In genomic region chr2:157100319-157100605, GRCm38 (mm10) we compare ENCODE assay signal across 24 mouse cellular contexts. TPM values are rescaled to one million over a fixed set of nuclear protein-coding genes. Genes with fewer than 3 reads are reported as not detected.
DNase-seq lines count a peak whose midpoint lies in the region; ATAC-seq and TF ChIP-seq lines count a peak whose summit lies in the region.
"Had no signal": no experiment of that assay in that cellular context is flagged by ENCODE, and none has a peak within 500 bp of the region (broad histone marks: within the 10 kb centered on the region; RNA-seq: fewer than 3 reads in every experiment).

No protein-coding gene starts in this region.

- peak overlapping the region; percentile 33; the same call in 1 of the 2 replicates for H3K27ac ChIP-seq in heart, embryonic 12.5 days (ENCODE audit: poor library complexity, severe bottlenecking)
- H3K27ac ChIP-seq in kidney, postnatal 0 days: 0 out of 2 replicates have a peak overlapping the region, but pooled peaks have one; percentile 21
- H3K27ac ChIP-seq: hindbrain, embryonic 12.5 days; midbrain, embryonic 10.5 days; neural tube, embryonic 12.5 days had no signal

- H3K9me3 ChIP-seq in heart, embryonic 12.5 days (replicated peaks): 0 out of 2 replicates have a peak, but pooled peaks cover 3% of the 10 kb centered on the region
- H3K9me3 ChIP-seq in kidney, postnatal 0 days (replicated peaks; ENCODE audit: low read length): no peaks in the 10 kb centered on the region
- H3K9me3 ChIP-seq: hindbrain, embryonic 12.5 days; midbrain, embryonic 10.5 days; neural tube, embryonic 12.5 days had no signal

- no peak overlapping the region for H3K4me2 ChIP-seq in heart, embryonic 12.5 days
- no peak overlapping the region for H3K4me2 ChIP-seq in kidney, postnatal 0 days (ENCODE audit: low read length)
- H3K4me2 ChIP-seq: hindbrain, embryonic 12.5 days; neural tube, embryonic 12.5 days had no signal

- no peak for ATAC-seq in heart, embryonic 12.5 days (ENCODE audit: insufficient number of reproducible peaks, low FRiP score)
- peak; percentile 72 for ATAC-seq in kidney, postnatal 0 days (replicated peaks; ENCODE audit: low FRiP score, low read depth)
- ATAC-seq: forebrain, embryonic 14.5 days had no signal

- TF ChIP-seq CTCF in kidney, postnatal 0 days (IDR thresholded peaks at IDR 0.05; ENCODE audit: low read depth): no peak

- 69% methylated on average over 12 of the region's 12 CpGs for WGBS in heart, embryonic 12.5 days
- WGBS in kidney, postnatal 0 days: 34% methylated on average over 12 of the region's 12 CpGs

- no peak overlapping the region for H3K4me3 ChIP-seq in heart, embryonic 12.5 days
- H3K4me3 ChIP-seq in kidney, postnatal 0 days (replicated peaks; ENCODE audit: low read depth, low read length): no peak overlapping the region
- H3K4me3 ChIP-seq: hindbrain, embryonic 12.5 days; midbrain, embryonic 10.5 days; neural tube, embryonic 12.5 days had no signal

- H3K27me3 ChIP-seq in heart, embryonic 12.5 days (replicated peaks): no peaks in the 10 kb centered on the region
- H3K27me3 ChIP-seq in kidney, postnatal 0 days (ENCODE audit: insufficient read depth, low read length): no peaks in the 10 kb centered on the region
- H3K27me3 ChIP-seq: hindbrain, embryonic 12.5 days; neural tube, embryonic 12.5 days had no signal

- no peak overlapping the region for H3K9ac ChIP-seq in heart, embryonic 12.5 days
- peak overlapping the region; percentile 28; the same call in 1 of the 2 replicates for H3K9ac ChIP-seq in kidney, postnatal 0 days (ENCODE audit: low read depth, low read length)
- H3K9ac ChIP-seq: hindbrain, embryonic 12.5 days; neural tube, embryonic 12.5 days had no signal

- no peak for DNase-seq in heart, adult 8-10 months (ENCODE audit: low spot score)
- DNase-seq in kidney, postnatal 0 days (ENCODE audit: low spot score): peak; percentile 54
- DNase-seq in kidney, adult 11 months: no peak
- DNase-seq in ES-CJ7 (ENCODE audit: low read depth, low spot score) (peak; percentile 60), ZHBTc4 (ENCODE audit: low read depth, low spot score) (peak; percentile 74)
- DNase-seq in cerebellum, postnatal 36 days: no peak
- DNase-seq: B cell, adult 2 months; cerebellum, adult 9-10 months; gastrocnemius, postnatal 25 days; kidney, postnatal 10 days; left cerebral cortex, postnatal 4 days; liver had no signal

- peaks cover 10% of the 10 kb centered on the region for H3K4me1 ChIP-seq in heart, embryonic 12.5 days (replicated peaks)
- no peaks in the 10 kb centered on the region for H3K4me1 ChIP-seq in kidney, postnatal 0 days (replicated peaks; ENCODE audit: insufficient read depth, low read length)
- H3K4me1 ChIP-seq: hindbrain, embryonic 12.5 days; midbrain, embryonic 10.5 days; neural tube, embryonic 12.5 days had no signal

- H3K36me3 ChIP-seq in heart, embryonic 12.5 days: peaks cover 54% of the 10 kb centered on the region
- H3K36me3 ChIP-seq in kidney, postnatal 0 days (ENCODE audit: insufficient read depth, low read length): peaks cover 12% of the 10 kb centered on the region; the same call in 1 of the 2 replicates

RNA-seq across cellular contexts. Expression of gene Tldc2, which starts 13.4 kb away (rescaled TPM):
- polyA plus RNA-seq in heart, embryonic 12.5 days (2016; fragmentation: Nextera tagmentation; extraction: Ambion mirVana): not detected in 2 replicates
- total RNA-seq in heart, adult 8-10 months (2022): not detected
- 2.2 and 2.5 TPM in 2 replicates for polyA plus RNA-seq in kidney, postnatal 0 days (2015; fragmentation: Nextera tagmentation; extraction: Ambion mirVana)
- total RNA-seq: adrenal gland, adult 18-20 months; gastrocnemius, postnatal 25 days; layer of hippocampus, adult 8-10 months; left cerebral cortex, adult 18-20 months; left cerebral cortex, postnatal 4 days had no signal
- polyA plus RNA-seq: cortical plate, adult 2 months; embryonic facial prominence, embryonic 11.5 days; forebrain, embryonic 14.5 days; hindbrain, embryonic 12.5 days; liver, embryonic 16.5 days; macrophage; midbrain, embryonic 10.5 days; neural tube, embryonic 12.5 days had no signal

RNA-seq across cellular contexts. Expression of gene Soga1, which starts 21.2 kb away (rescaled TPM):
- polyA plus RNA-seq in heart, embryonic 12.5 days (2016; fragmentation: Nextera tagmentation; extraction: Ambion mirVana): 4.5 and 5.2 TPM in 2 replicates
- total RNA-seq in heart, adult 8-10 months (2022): 10 to 100 TPM in 1 of 4 experiments, 1 to 10 TPM in 3; 8.7 to 11.1 (median 8.9) TPM
- 1.3 and 1.8 TPM in 2 replicates for polyA plus RNA-seq in kidney, postnatal 0 days (2015; fragmentation: Nextera tagmentation; extraction: Ambion mirVana)

RNA-seq across cellular contexts. Expression of gene Samhd1, which starts 34.8 kb away (rescaled TPM):
- 17.2 and 18.0 TPM in 2 replicates for polyA plus RNA-seq in heart, embryonic 12.5 days (2016; fragmentation: Nextera tagmentation; extraction: Ambion mirVana)
- total RNA-seq in heart, adult 8-10 months (2022): 10 to 100 TPM; 20.5 to 23.6 (median 21.5) TPM
- 19.1 and 20.0 TPM in 2 replicates for polyA plus RNA-seq in kidney, postnatal 0 days (2015; fragmentation: Nextera tagmentation; extraction: Ambion mirVana)

Comparison
In these comparisons a context has a peak if more than half of its experiments do, and no peak if none do; other contexts are left out.
1. DNase-seq: peak in kidney, postnatal 0 days (single experiment), ES-CJ7 (single experiment) and ZHBTc4 (single experiment); none in heart, adult 8-10 months (single experiment), kidney, adult 11 months (single experiment) and cerebellum, postnatal 36 days (0 of 2).